Mouse (Mus musculus) myocyte (in vitro differentiated cells): ENCODE measurements around the gene Als2cl.

Experiments used
- MYOD1 ChIP-seq, 3 experiments: IDR thresholded peaks; one replicate each; pipeline ENCODE4 v1.6.1; 2011; ENCODE audit warnings: control low read depth in 2 of 3, low read depth in 2 of 3, mild to moderate bottlenecking in 2 of 3, moderate library complexity in 1 of 3; ENCODE audit not compliant: insufficient read length in 2 of 3, control insufficient read depth in 1 of 3
- POLR2A ChIP-seq: IDR thresholded peaks from one replicate; pipeline ENCODE4 v1.6.1; 2011; ENCODE audit warnings: low read depth, mild to moderate bottlenecking, control low read depth, moderate library complexity; ENCODE audit not compliant: insufficient read length
- POLR2AphosphoS2 ChIP-seq: IDR thresholded peaks from one replicate; pipeline ENCODE4 v1.6.1; 2011; ENCODE audit warnings: low read depth, control low read depth; ENCODE audit not compliant: insufficient read length
- USF1 ChIP-seq: IDR thresholded peaks from one replicate; pipeline ENCODE4 v1.6.1; 2011; ENCODE audit warnings: low read depth, mild to moderate bottlenecking, control low read depth, moderate library complexity

GRCm38 (mm10) chr9:110902271-110902670 is 22.6 kb downstream of the Als2cl start:
- TF ChIP-seq POLR2A (no peak), USF1 (no peak), POLR2AphosphoS2 (no peak), MYOD1 (IDR thresholded peaks at IDR 0.05; ENCODE audit: control insufficient read depth in 1 of 3, insufficient read length in 2 of 3, low read depth in 2 of 3) (no peak)
